Mouse (Mus musculus) adrenal gland (tissue): ENCODE data around the gene Spata18.

Source experiments
- intact Hi-C: fragments of 180-260 bp; cut with DNase I; formaldehyde crosslinking; loops from one replicate; pipeline ENCODE4 v1.15.1; 2025
- long read RNA-seq, 2 experiments: library from polyadenylated mRNA; unstranded; transcript quantifications; one replicate each; pipeline ENCODE4 v2.0.0; 2020; ENCODE audit warnings: borderline replicate concordance in 1 of 2; ENCODE audit not compliant: insufficient replicate concordance in 1 of 2

Spata18 gene
- long read RNA-seq, experiment 1: 0 reads
- long read RNA-seq, experiment 2: 0 reads

DNA sequence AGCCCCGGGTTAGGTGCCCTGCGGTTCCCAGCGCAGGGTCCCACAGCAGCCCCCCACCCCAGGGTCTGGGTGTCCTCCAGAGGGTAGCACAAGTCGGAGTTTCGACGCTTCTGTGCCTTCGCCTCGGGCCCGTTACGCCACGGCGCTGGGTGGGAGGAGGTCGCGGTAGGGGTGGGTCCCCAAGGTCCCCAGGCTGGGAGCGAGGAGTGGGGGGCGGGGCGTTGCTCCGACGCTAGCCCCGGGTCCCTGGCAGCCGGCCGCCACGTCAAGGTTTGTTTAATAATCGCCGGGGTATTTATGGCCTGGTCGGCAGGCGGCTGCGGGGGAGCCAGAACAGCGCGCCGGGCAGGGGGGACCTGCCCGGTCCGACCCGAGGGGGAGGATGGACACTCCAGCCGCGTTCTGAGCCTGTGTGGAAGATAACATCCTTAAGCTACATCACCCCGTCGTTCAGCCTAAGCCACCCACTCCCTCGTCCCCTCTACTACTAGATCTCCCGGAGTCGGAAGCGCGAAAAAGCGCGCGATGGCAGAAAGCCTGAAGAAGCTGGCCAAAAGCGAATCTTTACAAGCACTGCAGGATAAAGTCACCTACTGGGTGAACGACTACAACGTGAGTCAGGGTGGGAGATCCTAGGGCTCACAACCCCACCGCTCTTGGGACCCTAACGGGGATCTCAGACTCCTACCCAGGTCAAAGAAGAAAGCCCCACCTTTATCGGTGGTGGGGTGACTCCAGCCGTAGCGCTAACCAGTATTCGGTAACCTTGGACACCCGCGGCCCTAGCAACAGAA, at the start of gene Spata18:
TSS of gene Spata18 (plus strand) at position 319 of the 794 bp plus-strand sequence.
- intact Hi-C loops: no loop called here

GRCm38 (mm10) chr5:73602865-73603264, 48.3 kb upstream of the Spata18 start:
- intact Hi-C loops: no loop called here

- intact Hi-C loops: no loop called here
These were observed 46.6 kb upstream of the Spata18 start for GRCm38 (mm10) chr5:73604542-73604941.

GRCm38 (mm10) chr5:73604964-73605363, 46.2 kb upstream of the Spata18 start:
- intact Hi-C loops: no loop called here

DNA sequence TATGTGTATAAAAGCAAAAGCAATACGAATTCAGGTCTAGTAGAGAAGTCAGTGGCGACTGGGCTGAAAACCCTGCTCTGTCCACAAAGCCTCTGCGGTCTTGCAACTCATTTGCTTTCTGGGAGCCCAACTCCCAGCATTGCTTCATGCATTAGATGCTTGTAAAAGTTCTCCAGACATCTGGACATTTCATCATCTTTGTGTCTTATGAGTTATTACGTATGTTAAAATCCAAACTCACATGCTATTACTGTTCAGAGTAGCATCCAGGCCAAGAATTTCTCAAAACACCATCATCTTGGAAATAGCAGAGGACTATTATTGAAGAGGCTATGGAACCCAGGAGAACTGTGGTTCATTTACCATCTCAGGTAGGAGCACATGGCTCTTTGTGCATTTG, 40.1 kb upstream of the Spata18 start:
- intact Hi-C loops: no loop called here

GRCm38 (mm10) chr5:73613296-73613695, 37.9 kb upstream of the Spata18 start:
- intact Hi-C loops: no loop called here

- intact Hi-C loops: no loop called here
These were observed 36.0 kb upstream of the Spata18 start for GRCm38 (mm10) chr5:73615211-73615610.

- intact Hi-C loops: no loop called here
These were observed 32.2 kb upstream of the Spata18 start for GRCm38 (mm10) chr5:73618969-73619368.

GRCm38 (mm10) chr5:73625505-73625904, 25.7 kb upstream of the Spata18 start:
- intact Hi-C loops: no loop called here

GRCm38 (mm10) chr5:73626842-73627241, 24.3 kb upstream of the Spata18 start:
- intact Hi-C loops: no loop called here

DNA sequence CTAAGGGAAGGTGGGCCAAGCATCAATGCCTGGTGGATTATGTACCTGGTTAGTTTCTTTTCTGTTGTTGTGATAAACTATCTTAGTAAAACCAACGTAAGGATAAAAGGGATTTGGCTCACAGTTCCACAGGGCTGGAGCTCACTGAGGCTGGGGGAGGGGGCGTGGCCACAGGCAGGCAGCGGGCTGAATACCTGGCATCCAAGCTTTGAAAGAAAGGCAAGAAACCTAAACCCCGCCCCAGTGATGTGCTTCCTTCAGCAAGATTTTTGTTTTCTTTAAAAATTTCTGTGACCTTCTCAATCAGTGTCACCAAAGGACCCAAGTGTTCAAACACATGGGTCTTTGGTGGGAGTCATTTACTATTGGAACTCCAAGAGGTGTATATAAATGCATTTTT, 23.6 kb upstream of the Spata18 start:
- intact Hi-C loops: no loop called here

GRCm38 (mm10) chr5:73627991-73628390, 23.2 kb upstream of the Spata18 start:
- intact Hi-C loops: no loop called here

GRCm38 (mm10) chr5:73630141-73630540, 21.0 kb upstream of the Spata18 start:
- intact Hi-C loops: no loop called here

- intact Hi-C loops: no loop called here
These were observed 20.1 kb upstream of the Spata18 start for GRCm38 (mm10) chr5:73631001-73631558.

GRCm38 (mm10) chr5:73632291-73632690, 18.9 kb upstream of the Spata18 start, which contains the start of gene Lrrc66:
Lrrc66 (minus strand) TSS chr5:73632526.
- intact Hi-C loops: no loop called here

DNA sequence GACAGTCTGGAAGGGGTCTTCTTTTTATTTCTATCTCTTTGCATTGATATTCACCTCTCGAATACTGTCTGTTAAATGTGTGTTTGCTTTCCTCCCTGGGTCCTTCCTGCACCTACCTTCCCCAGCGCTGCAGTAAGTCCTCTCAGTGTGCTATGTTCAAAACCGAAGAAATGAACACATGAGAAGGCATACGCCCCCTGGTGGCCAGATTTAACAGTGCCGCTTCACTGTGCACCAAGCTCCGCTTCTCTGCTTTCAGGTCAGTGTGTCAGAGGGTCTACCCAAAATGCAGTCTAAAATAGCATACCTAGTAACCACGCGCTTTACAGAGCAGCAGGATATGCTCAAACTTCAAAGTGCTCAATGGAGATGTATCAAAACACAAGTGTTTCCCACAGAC, 18.0 kb upstream of the Spata18 start:
- intact Hi-C loops: loop anchor here (1.0 kb wide), 1 partner anchor 93 kb away; no protein-coding TSS in a partner anchor

DNA sequence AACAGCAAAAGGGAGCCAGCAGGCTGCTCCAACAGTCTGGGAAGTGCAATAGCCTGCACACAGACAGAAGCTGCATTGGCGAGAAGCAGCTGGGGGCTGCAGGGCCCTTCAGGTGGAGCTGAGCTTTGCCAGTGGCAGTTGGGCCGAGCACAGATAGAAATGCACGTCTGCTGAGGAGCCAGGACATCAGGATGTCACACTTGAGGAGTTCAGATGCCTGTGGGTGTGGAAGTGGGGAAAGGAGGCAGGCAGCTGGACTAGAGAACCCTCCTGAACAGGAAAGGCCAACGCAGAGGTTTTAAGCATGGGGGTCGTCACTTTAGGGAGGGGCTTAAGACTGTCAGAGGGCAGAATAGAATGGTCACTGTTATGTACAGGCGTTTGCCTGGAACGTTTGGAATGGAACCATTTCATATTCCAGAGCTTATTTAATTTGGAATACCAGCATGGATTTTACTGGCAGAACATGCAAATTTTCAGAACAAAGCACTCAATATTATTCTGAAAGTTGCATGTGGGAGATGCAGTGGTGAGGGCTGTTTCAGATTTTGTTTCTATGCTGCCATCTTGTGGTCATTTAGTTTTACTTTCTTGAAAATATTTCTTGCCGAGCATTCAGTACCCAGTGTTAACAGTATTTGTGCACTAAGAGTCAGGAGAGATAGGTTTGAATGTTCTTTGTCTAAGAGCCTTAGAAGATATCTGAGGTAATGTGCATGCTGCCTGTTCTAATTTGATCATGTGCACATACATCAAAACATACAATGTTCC, 13.7 kb upstream of the Spata18 start:
- intact Hi-C loops: loop anchor here (2.0 kb wide), 1 partner anchor 205 kb away; no protein-coding TSS in a partner anchor

- intact Hi-C loops: no loop called here
These were observed 10.1 kb upstream of the Spata18 start for GRCm38 (mm10) chr5:73641058-73641457.

- intact Hi-C loops: no loop called here
These were observed 9.1 kb upstream of the Spata18 start for GRCm38 (mm10) chr5:73642091-73642490.

- intact Hi-C loops: no loop called here
These were observed 3.8 kb upstream of the Spata18 start, which contains the start of gene Sgcb for GRCm38 (mm10) chr5:73647261-73647900. Sgcb (minus strand) TSS chr5:73647790.

DNA sequence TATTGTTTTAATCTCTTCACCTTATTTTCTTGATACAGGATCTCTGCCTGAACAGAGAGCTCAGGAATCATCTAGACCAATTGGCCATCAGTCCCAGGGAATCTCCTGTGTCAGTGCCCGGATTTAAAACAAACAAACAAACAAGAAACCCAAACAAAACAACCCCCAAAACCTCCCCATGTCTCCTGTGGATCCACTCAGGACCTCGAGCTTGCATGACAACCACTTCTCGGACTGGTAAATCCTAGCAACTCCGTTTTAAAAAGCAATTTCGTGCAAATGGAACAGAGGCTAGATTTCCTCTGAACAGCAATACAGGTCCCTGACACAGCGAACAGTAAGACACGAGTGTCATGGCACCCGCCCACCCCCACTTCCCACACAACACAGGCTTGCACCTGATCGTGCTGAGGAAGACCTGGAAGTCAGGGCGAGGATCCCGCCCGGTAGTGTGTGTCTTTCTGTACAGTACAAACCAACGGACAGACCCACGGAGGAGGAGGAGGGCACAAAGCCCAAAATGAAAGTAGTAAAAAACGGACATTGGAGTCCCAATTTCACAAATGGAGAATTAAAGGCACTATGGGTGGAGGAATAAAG, 714 bp upstream of the Spata18 start:
- intact Hi-C loops: no loop called here
